Mouse (Mus musculus): ENCODE data around the gene Tagln3.

GRCm38 (mm10) chr16:45761425-45761824, 37.0 kb upstream of the Tagln3 start:
- no peak for TF ChIP-seq GATA1 (IDR thresholded peaks at IDR 0.05; ENCODE audit: borderline replicate concordance, low read length)
- no peak for TF ChIP-seq FLI1 (IDR thresholded peaks at IDR 0.05; ENCODE audit: low read length)
